Mouse (Mus musculus) MEL-GATA-1-ER (cell line): ENCODE results near the gene Ctsk.
A peak's percentile ranks its signal among the peaks of the same experiment; 100 is the strongest.
"Not testable (repeated sequence)": the region's sequence is repeated elsewhere in the genome, so short reads cannot be mapped to it uniquely, and the experiment has no call there.

Experiments
- DNase-seq: peaks from one replicate; pipeline ENCODE4 v3.0.0-alpha.2; 2012; ENCODE audit warnings: low read depth; ENCODE audit errors: extremely low read depth

Ctsk gene

DNA sequence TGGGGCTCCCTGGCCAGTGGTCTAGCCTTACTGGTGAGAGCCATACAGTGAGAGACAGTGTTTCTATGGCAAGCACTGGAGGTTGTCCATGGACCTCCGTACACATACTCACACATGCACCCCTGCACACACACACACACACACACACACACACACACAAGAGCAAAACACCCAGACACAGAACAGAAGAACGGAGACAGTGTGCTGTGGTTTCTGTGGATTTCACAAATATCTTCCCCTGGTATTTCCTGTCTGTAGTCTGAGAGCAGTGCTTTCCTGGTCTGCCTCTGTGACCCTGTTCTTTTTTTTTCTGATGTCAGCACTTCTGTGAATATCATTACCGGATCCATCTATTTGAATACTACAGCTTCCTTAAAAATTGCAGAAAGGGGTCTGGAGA, 24.6 kb downstream of the Ctsk start:
- DNase-seq = no peak

GRCm38 (mm10) chr3:95524673-95525072, 25.6 kb downstream of the Ctsk start:
- no peak for DNase-seq

GRCm38 (mm10) chr3:95526111-95526510, 27.1 kb downstream of the Ctsk start:
- no peak for DNase-seq

GRCm38 (mm10) chr3:95526622-95527211, 27.7 kb downstream of the Ctsk start, which contains the start of gene Ctss:
Ctss (plus strand) TSS chr3:95526786.
- peak; percentile 40 for DNase-seq

GRCm38 (mm10) chr3:95529814-95530213, 30.8 kb downstream of the Ctsk start:
- DNase-seq = no peak

DNA sequence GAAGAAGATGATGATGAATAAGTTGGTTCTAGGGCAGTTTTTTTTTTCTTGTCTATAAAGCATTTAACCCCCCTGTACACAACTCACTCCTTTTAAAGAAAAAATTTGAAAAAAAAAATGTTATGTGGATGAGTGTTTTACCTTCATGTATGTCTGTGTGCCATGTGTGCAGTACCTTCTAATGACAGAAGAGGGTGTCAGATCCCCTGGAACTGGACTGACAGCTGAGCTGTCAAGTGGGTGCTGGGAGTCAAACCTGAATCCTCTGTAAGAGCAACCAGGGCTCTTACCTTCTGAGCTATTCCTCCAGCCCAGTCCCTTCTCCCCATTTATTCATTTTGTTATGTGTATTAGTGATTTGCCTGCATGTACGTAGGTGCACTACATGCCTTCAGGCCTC, 32.0 kb downstream of the Ctsk start:
- DNase-seq = peak; percentile 28

- DNase-seq = no peak
Observed at GRCm38 (mm10) chr3:95533364-95533763, 34.3 kb downstream of the Ctsk start.

DNA sequence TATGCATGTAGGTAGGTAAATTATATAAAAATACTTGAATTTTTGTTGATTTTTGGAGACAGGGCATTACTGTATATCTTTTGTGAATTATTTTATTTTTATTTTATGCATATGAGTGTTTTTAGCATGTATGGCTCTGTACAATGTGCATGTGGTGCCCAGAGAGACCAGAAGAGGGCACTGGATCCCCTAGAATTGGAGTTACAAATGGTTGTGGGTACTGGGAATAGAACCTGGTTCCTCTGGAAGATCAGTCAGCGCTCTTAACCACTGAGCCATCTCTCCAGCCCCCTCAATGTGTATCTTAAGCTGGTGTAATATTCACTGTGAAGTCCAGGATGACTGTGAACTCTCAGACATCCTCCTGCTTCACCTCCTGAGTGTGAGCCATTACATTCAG, 35.9 kb downstream of the Ctsk start:
- no peak for DNase-seq

DNA sequence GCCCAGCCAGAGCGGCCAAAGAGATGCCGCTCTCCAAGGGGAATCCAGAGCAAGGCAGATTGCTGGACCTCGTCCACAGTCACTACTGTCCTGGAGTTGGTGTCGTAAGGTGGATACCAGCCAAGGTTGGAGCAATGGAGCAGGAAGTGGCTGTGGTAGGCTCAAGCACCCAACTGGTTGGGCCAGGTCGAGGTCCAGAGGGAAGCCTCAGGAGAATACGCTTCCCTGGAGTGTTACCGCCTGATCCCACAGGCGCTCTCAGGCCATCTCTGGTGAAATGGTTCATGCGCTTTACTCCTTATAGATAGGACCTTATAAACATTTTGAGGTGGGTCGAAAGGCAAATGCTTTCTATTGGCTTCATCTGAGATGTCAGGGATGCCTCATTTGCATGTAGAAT, 39.9 kb downstream of the Ctsk start:
- DNase-seq = no peak

DNA sequence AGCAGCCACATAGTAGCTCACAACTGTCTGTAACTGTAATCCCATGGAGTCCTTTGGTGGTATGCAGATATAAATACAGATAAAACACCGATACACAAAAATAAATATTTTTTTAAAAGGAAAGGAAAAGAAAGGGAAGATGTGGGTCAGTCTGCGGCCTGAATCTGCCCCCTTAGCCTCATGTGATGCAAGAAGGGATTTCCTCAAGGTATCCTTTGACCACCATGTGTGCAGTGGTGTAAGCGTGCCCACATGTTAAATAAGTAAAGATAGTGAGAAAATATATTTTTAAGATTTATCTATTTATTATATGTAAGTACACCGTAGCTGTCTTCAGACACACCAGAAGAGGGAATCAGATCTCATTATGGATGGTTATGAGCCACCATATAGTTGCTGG, 40.8 kb downstream of the Ctsk start:
- DNase-seq = no peak

- not testable (repeated sequence) for DNase-seq
Observed at GRCm38 (mm10) chr3:95541186-95541585, 42.1 kb downstream of the Ctsk start.

DNA sequence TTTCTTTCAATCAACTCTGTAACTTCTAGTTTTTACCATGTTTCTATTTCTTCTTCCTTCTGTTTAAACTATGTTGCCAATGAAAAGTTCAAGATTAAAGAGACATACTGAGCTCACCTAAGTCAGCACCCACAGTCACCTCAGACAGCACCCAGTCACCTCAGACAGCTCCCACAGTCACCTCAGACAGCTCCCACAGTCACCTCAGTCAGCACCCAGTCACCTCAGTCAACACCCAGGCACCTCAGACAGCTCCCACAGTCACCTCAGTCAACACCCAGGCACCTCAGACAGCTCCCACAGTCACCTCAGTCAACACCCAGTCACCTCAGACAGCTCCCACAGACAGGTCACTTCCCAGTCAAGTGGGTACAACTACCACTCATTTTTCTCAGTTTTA, 43.1 kb downstream of the Ctsk start:
- DNase-seq = no peak

- DNase-seq = no peak
Observed at GRCm38 (mm10) chr3:95542981-95543380, 43.9 kb downstream of the Ctsk start.

GRCm38 (mm10) chr3:95550176-95550575, 51.1 kb downstream of the Ctsk start:
- DNase-seq = no peak

- no peak for DNase-seq
Observed at GRCm38 (mm10) chr3:95553986-95554385, 54.9 kb downstream of the Ctsk start.
